Mouse (Mus musculus) left cerebral cortex, postnatal 36 days (tissue): ENCODE measurements around the gene Hormad2. TPM values are rescaled to one million over a fixed set of nuclear protein-coding genes. Genes with fewer than 3 reads are reported as not detected.

Source experiments
- DNase-seq, 2 experiments: peaks; one replicate each; pipeline ENCODE4 v3.0.0; 2021 to 2022; ENCODE audit warnings: low spot score in 2 of 2, mixed read lengths in 1 of 2
- intact Hi-C: fragments of 180-260 bp; cut with DNase I; formaldehyde crosslinking; loops from one replicate; pipeline ENCODE4 v1.15.1; 2025
- total RNA-seq, 2 experiments: library from RNA; stranded (reverse); gene quantifications; 2 replicates each; pipeline ENCODE4 v1.2.3; 2021

Hormad2 gene
- total RNA-seq, 2 experiments from 2014 or later, result not detected

GRCm38 (mm10) chr11:4308514-4309450 is 132.1 kb downstream of the Hormad2 start:
- DNase-seq, result no peak
- intact Hi-C loops, result no loop called here

- intact Hi-C loops, result no loop called here
- no peak for DNase-seq
Measured at GRCm38 (mm10) chr11:4308060-4308513, 132.8 kb downstream of the Hormad2 start.

GRCm38 (mm10) chr11:4306086-4306485 is 134.8 kb downstream of the Hormad2 start:
- intact Hi-C loops, result no loop called here
- DNase-seq, result no peak

GRCm38 (mm10) chr11:4305090-4305489 is 135.8 kb downstream of the Hormad2 start:
- intact Hi-C loops, result no loop called here
- DNase-seq, result no peak

GRCm38 (mm10) chr11:4304203-4304602 is 136.7 kb downstream of the Hormad2 start:
- intact Hi-C loops, result no loop called here
- DNase-seq, result no peak

GRCm38 (mm10) chr11:4303033-4303432 is 137.9 kb downstream of the Hormad2 start:
- DNase-seq, result no peak
- intact Hi-C loops, result no loop called here

GRCm38 (mm10) chr11:4302363-4302913 is 138.5 kb downstream of the Hormad2 start:
- intact Hi-C loops, result no loop called here
- no peak for DNase-seq

GRCm38 (mm10) chr11:4300683-4301082 is 140.2 kb downstream of the Hormad2 start:
- intact Hi-C loops, result no loop called here
- DNase-seq, result no peak

- no peak for DNase-seq
- intact Hi-C loops, result no loop called here
Measured at GRCm38 (mm10) chr11:4299735-4300474, 141.0 kb downstream of the Hormad2 start.

- DNase-seq, result no peak
- intact Hi-C loops, result no loop called here
Measured at GRCm38 (mm10) chr11:4299191-4299590, 141.7 kb downstream of the Hormad2 start.

- no peak for DNase-seq
- intact Hi-C loops, result no loop called here
Measured at GRCm38 (mm10) chr11:4298615-4299014, 142.3 kb downstream of the Hormad2 start.

- DNase-seq, result no peak
- intact Hi-C loops, result no loop called here
Measured at GRCm38 (mm10) chr11:4297753-4298152, 143.2 kb downstream of the Hormad2 start.

- intact Hi-C loops, result no loop called here
- DNase-seq, result no peak
Measured at GRCm38 (mm10) chr11:4296610-4297275, 144.2 kb downstream of the Hormad2 start.

Other genes with a start within 250 kb of the Hormad2 start
- 1 to 10 TPM; 4.3 to 5.3 TPM for gene Castor1, start 222.9 kb downstream of the Hormad2 start, total RNA-seq
- not detected for gene Osm, start 204.7 kb downstream of the Hormad2 start, total RNA-seq
- gene Lif, start 183.5 kb downstream of the Hormad2 start, total RNA-seq, result under 1 TPM; 0.48 to 0.79 TPM
- gene Mtmr3, start 153.8 kb upstream of the Hormad2 start, total RNA-seq, result 10 to 100 TPM; 69.0 to 73.5 TPM
- gene Gm11032, start 179.0 kb upstream of the Hormad2 start, total RNA-seq, result not detected
- 10 to 100 TPM; 15.1 to 21.6 TPM for gene Ascc2, start 196.6 kb upstream of the Hormad2 start, total RNA-seq